Mouse (Mus musculus): Measurements from ENCODE around the gene Gstk1.

Gene Gstk1

DNA sequence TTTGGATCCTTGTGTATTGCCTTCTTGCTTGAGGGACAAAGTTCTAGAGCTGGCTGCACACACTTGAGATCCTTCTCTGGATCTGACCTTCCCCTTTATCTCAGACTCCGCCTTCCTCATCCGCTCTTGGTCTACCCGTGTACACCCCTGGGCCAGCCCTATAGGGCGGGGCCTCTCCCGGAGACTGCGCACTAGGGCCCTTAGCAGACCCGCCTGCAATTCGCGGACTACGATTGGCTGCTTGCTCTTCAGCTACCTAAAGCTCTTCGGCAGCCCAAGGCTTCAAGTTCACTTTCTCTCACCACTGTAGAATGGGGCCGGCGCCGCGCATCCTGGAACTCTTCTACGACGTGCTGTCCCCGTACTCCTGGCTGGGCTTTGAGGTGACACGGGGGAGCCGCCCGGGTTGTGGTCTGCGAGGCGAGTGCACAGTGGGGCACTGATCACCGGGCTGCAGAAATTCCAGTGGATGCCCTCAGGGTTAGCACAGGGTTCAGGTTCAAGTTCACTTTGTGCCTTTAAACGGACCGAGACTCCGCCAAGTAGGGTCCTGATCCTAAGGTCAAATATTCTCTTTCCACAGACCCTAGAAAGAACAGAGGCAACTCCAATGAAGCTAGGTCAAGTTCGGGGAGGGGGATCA is at the start of gene Gstk1:
Gstk1 (plus strand) TSS at position 225 of the 643 bp plus-strand sequence.
- DNase-seq (ENCODE audit: low spot score in 2 of 2) = peak; percentile 40 to 47

DNA sequence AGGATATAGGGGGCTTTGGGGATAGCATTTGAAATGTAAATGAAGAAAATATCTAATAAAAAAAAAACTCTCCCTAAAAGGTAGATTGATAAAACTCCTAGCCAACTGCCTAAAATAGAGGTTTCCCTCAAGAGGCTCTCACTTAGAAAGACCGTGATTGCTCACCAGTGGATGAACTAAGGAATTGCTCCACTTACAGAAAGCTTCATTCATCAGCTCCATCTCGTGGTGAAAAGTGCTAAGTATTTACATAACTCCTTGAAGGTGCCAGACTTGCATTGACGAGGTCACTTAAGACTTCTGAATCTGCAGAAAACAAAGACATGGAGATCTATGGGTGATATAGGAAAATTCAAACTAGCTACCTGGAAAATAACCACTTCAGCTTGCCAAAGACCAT is 48.0 kb upstream of the Gstk1 start:
- DNase-seq (ENCODE audit: low spot score in 2 of 2) = no peak

DNA sequence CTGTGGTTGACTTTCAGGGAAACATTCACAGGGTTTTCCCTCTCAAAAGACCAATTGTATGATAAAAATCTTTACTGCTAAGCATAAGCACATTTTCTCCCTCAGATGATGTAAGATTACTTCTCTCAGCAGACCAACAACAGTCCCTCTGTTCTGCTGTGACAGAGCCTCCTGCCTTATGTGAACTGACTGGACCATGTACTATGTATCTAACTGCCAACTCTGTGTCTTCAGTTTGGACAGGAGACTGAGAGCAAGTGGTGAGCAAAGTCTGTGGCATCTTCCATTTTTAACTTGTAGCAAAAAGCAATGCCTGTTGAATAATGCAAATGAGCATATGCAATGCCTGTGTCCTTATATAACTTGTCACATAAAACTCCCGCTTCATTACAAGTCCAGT is 46.2 kb upstream of the Gstk1 start:
- no peak for DNase-seq (ENCODE audit: low spot score in 2 of 2)

DNA sequence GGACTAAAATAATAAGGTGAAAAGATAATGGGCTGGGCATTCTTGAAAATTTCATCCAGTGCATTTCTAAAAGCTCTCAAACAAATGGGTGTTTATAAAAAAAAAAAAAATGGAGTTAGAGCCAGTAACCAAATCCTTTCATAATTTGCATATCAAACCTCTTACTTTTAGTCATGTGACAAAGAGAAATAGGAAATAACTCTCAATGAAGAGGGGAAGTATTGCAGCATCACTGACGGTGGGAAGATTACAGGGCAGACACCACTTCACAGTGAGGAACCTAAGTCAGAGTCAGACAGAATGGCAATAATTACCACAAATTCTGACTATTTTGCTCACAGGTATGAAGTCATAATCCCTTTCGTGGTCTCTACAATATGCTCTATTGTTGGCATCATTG is 30.7 kb upstream of the Gstk1 start, which contains the start of gene Tas2r144:
Tas2r144 (plus strand) TSS at position 301 of the 400 bp plus-strand sequence.
- no peak for DNase-seq (ENCODE audit: low spot score in 2 of 2)

DNA sequence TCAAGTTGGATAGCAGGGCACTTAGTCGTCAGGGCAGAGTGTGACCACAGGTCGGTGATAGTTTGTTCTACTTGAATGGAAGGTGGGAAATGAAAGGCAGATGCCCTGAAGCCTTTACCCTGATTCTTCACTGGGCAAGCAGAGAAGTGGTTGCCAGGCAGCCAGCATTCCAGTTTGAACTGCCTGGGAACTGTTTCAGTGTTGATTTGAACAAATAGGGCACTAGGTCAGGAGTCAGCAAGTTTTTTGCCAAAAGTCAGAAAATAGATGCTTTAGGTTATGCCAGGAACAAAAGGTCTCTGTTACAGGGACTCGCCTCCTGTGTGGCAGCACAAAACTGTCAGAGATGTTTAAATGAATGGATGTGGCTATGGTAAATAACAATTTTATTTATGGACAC is 23.4 kb upstream of the Gstk1 start:
- peak in 1 of 2 experiments; percentile 3 for DNase-seq (ENCODE audit: low spot score in 2 of 2)

DNA sequence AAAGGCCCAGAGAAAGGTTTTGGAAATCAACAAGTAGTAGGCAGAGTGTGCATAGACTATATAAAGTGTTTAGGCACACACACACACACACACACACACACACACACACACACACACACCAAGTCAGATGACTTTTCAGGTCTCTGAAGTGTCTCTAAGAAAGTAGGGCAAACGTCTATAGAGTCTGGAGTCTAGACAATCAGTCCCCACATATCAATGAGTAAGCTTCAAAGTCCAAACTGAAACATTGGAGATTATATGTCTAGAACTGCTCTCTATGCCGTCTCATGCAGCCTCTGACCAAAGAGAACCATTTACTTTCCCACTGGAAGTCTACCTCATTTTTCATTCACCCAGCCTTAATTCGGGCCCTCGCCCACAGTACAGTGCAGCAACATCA is 20.7 kb upstream of the Gstk1 start:
- DNase-seq (ENCODE audit: low spot score in 2 of 2) = no peak

DNA sequence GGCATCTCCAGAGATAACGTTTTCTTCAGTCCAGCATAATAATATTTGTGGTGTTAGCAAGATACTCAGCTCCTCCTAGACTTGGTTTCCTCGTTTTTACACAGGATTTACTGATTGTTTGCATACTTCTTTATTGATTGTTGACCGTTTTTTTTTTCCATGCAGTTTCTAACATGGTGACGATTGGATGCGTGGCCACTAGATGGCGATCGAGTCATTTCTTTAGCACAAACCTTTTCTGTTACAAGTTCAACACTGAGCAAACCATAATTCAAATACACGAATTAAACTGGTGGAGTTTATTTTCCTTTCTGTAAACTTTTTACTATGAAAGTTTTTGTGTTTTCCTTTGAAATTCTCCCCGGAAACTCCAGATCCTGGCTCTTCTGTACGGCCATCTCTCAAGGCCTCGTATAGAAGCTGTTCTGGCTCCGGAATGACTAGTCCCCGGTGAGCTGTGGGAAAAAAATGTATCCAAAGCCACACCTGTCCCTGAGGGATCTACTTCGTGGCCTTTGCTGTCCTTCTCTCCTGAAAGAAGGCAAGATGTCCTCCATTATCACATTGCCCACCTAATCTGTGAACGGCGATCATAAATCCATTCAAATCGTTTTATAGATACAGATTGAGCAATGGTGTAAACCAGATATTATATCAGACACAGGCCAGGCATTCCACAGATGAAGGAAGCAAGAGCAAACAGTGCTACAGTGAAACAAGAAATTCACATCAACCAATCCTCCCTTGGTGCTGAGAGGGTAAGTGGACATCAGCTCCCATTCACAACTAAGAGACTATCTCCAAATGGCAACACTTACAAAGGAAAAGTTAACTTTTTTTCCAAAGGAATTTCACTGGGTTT is 18.3 kb upstream of the Gstk1 start:
- DNase-seq (ENCODE audit: low spot score in 2 of 2) = peak; percentile 35 to 61

DNA sequence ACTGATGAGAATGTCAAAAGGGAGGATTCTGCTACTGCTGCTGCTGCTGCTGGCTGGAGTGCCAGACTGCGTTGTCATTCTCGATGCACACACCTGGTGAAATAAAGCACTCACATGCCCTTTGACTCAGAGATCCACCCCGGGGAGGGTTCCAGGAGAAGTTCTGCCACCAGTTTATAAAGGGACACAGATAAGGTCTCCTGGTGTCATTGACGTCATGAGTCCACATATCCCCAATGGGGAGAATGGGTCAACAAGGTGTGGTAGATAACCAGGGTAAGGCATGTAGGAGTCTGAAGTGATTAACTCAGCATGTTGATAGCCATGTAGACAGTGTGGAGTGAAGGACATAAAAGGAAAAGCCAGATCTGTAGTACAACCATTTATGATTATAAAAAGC is 16.1 kb upstream of the Gstk1 start:
- no peak for DNase-seq (ENCODE audit: low spot score in 2 of 2)

DNA sequence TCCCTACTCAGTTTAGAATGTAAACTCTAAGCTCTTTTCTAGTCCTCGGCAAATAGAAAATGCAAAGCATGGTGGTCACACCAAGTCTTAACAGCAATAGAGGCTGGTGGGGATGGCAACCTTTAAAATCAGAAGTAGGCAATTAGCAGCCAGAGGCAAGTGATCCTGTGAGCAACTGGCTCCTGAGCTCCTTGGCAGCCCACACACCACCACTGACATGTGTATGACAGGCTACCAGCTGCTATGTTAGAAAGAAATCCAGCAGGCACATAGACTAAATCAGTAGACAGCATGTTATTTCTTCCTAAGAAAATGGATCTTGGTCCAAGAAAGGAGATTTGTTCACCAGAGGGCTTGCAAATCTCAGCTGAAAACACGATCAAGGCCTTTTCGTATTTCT is 14.5 kb upstream of the Gstk1 start:
- no peak for DNase-seq (ENCODE audit: low spot score in 2 of 2)

DNA sequence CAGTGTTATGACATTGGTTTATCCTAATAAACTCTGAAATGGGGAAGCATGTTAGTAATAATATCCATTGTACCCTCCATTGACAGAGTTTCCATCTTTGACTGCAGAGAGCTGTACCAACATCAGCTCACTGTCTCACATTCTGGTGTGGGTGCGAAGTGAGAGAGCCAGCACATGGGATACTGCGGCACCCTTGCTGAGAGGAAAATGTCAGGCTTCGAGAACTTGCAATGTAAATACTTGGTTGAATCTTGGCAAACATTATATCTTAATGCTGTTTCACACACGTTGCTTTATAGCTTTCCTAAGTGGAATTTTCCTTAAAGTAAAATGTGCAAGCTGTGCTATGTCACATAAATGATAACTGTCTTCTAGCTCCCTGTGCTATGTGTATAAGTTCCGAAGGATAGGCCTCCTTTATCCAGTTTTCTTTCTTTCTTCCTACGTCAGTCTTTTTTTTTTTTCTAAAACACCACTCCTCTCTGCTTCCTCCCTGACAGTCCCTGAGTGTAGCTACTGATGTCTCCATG is 8.4 kb upstream of the Gstk1 start:
- DNase-seq (ENCODE audit: low spot score in 2 of 2) = no peak

DNA sequence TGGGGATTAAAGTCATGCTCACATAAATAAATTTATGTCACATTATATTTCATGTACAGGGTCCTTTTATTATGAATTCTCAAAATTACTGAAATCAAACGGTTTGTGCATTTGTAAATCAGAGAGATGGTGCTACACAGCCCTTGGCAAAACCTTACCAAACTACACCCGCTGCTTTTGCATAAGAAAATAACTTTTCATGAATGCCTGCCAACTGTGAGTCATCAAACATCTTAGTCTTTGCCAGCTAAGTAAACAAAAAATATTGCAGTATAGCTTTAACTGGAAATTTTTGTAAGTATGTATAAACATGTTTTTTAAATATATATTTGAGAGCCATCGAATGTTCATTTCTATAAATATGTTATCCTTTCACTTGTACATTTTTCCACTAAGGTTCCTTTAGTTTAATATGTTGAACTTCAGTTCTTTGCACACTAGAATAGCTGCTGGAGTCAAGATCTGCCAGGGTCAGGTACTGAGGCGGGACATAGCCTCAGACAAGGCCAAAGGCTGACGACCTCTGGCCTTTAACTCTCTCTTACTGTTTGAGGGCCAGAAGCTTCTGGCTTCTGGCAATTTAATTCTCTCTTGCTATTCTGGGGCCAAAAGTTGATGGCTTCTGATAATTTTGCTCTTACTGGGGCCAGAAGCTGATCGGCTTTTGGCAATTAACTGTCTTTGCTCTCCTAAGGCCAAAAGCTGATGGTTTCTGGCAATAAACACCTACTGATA is 4.3 kb upstream of the Gstk1 start:
- no peak for DNase-seq (ENCODE audit: low spot score in 2 of 2)

DNA sequence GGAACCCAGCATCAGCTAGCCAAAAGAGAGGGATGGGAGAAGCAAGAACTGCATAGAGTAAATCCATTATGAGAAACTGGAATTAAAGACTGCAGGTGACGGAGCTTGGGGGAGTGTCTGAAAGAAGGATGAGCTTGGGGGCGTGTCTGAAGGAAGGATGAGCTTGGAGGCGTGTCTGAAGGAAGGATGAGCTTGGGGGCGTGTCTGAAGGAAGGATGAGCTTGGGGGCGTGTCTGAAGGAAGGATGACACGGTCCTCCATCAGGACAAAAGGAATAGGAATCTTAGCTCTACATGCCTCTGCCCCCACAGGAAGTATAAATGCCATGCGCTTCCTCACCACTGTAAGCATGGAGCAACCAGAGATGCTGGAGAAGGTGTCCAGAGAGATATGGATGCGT is 1.4 kb downstream of the Gstk1 start:
- DNase-seq (ENCODE audit: low spot score in 2 of 2) = no peak

DNA sequence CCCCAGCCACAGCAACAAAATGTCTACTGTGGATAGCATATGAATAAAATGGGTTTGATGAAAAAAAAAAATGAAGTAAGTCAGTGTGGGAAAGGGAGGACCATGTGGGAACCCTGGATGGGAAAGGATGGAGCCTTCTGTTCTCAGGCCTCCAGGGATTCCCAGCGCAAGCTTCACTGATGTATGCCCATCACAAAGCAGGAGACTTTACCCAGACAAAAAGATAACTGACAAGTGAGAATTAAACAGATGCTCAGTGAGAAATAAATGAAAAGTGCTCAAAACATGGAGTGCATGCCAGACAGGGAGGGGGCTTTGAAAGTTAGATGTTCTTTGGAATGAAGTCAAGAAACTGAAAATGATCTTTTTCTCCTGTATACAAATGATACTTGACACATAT is 2.2 kb downstream of the Gstk1 start:
- DNase-seq (ENCODE audit: low spot score in 2 of 2) = no peak

DNA sequence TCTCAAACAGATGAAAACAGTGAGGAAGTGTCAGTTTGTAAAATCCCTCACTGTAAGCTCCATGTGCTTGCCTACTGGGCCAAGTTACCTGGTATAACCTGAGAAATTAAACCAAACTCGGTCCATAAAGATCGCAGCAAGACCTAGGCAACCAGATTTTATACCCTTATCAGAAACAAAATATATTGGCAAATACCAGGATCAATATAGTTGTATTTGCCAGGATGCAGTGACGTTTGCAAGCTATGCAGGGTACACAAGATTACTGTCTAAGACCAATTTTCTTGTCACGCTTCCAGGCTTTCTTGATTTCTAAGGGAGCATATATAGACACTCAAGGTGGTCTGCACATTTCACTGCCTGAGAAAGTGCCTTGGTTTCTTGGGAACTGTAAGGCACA is 6.1 kb downstream of the Gstk1 start:
- DNase-seq (ENCODE audit: low spot score in 2 of 2) = no peak

DNA sequence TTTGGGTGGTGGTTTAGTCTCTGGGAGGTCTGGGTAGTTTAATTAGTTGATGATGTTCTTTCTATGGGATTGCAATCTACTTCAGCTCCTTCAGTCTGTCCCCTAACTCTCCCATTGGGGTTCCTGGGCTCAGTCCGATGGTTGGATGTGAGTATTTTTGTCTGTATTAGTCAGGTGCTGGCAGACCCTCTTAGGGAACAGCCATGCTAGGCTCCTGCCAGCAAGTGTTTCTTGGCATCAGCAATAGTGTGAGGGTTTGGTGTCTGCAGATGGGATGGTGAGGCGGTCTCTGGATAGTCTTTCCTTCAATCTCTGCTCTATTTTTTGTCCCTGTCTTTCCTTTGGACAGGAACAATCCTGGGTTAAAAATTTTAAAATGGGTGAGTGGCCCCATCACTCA is 7.4 kb downstream of the Gstk1 start:
- no peak for DNase-seq (ENCODE audit: low spot score in 2 of 2)

DNA sequence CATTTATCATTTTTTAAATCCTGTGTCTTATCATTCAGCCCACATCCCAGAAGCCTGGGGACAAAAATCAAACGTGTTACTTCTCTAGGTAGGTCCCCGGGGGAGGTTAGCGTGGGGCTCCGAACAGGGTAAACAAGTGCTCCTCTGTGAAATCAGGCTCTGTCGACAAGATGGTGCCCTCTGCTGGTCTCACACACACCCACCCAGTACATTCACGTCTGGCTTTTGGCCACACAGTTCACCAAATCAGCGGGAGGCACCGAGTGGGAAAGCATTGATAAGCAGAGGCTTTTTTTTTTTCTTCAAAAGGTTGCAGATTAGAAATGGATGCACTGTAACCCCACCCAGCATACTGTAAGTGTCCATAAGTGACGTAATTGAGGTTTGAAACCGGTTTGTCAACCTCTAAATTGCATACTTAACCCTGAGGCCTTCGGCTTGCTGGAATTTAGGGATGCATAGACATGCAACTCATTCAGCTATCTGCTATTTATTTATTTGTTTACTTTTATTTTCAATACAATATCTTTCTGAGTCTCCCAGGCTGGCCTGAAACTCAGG is 11.6 kb downstream of the Gstk1 start:
- peak in 1 of 2 experiments; percentile 45 for DNase-seq (ENCODE audit: low spot score in 2 of 2)

DNA sequence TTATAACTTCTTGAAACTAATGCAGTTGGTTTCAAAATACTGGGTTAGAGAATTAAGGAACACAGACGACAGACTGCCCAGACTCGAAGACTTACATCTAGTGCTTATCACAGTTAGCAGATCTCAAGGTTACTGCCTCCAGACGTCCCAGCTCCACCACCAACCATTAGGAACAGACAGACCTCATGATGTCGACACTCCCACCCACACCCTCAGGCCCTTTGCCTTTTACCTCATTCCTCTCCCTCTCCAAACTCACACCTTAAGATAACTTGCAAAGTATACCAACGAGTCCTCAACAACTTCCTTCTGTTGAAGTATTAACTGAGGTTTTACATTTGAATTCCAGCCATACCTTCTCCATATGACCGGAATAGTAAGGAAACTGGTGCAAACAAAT is 14.7 kb downstream of the Gstk1 start:
- DNase-seq (ENCODE audit: low spot score in 2 of 2) = no peak

DNA sequence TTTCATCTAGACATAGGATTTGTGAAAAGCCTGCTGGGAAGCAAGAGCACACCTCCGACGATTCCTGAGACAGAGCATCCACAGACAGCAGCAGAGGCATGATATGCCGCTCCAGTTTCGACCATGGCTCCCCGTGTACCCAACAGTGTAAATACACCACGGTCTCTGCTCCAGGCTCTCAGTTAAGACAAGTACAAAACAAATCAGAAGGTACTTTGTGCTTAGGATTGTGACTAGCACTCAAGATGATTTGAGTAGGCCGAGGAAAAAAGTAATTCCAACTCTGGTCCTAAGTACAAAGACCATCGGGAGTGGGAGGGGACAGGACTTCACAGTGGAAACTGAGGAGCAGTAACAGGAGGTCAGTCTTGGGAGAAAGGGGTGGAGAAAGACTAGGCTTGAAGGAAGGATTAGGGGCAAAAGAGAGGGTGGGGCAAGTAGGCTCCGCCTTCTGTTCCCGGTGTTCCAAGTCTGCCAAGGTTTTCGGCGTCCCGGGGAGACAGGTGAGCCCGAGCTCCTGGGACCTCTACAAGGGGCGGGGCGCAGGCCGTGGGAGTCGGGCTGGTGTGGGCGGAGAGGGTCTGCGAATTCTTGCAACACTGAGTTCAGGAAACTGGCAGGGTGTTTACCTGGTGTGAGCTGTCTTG is 15.9 kb downstream of the Gstk1 start, which contains the start of gene Tmem139:
Tmem139 (plus strand) TSS at position 447 of the 647 bp plus-strand sequence.
- DNase-seq (ENCODE audit: low spot score in 2 of 2) = no peak

DNA sequence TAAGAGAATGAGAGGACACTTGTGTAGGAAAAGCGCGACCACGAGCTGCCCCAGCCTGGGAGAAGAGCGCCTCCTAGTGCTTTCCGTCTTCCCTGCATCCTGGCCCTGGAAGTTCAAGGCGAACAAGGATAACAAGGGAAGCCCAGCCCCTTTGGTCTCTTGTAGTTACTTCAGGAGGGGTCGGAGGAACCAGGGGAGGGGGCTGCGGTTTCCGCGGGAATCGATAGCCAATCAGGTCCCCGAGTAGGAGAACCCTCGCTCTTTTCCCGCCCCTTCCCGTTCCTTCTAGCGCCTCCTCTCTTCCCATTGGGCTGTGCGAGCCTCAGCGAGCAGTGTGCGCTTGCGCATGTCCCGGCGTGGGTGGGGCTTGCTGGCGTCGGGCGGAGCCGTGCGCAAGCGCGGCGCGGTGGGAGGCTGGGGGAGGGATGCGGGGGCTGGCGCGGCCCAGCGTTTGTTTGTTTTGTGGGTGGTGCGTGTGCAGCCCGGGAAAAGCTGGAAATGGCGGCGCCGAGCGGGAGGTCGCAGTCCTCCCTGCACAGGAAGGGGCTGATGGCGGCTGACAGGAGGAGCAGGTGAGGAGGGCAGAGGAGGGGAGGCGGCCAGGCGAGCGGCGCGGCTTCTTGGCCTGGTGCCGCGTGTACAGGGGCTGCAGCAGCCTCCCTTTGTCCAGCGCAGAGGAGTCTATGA is 19.0 kb downstream of the Gstk1 start, which contains the start of gene Casp2:
Casp2 (plus strand) TSS at position 360 of the 687 bp plus-strand sequence.
- DNase-seq (ENCODE audit: low spot score in 2 of 2) = peak; percentile 95 to 98

All from cerebellum, postnatal 4 days (tissue).